Mouse (Mus musculus): ENCODE data around the gene Col27a1.

GRCm38 (mm10) chr4:63256371-63256770 lies 42.6 kb downstream of the Col27a1 start:
- no peak for TF ChIP-seq ZNF384 (IDR thresholded peaks at IDR 0.05; ENCODE audit: low read depth, low read length)
- no peak for TF ChIP-seq ZC3H11A (IDR thresholded peaks at IDR 0.05; ENCODE audit: borderline replicate concordance, low read depth, low read length)
